In the genomic region with DNA sequence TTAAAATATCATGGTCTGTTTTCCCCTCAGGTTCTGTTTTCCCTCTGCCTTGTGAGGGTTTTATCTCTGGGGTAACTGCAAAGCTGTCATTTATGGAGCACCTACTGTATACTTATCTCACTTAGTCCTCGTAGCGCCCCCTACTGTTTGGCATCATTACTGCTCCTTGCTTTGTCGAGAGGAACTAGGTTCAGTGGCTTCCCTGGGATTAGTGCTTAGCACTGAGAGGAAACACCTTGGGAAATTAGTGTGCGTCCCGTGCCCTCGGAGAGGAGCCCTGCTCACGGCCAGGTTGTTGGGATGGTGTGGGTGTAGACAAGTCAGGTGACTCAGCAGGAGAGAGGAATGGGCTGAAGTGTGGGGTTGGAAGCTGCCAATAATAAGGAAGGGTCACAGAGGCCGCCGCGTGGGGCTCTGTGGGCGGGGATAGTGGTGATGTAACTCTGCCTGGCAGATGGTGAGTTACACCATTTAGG, we compare ENCODE assay signal across 9 mouse cellular contexts. TPM values are rescaled to one million over a fixed set of nuclear protein-coding genes. Genes with fewer than 3 reads are reported as not detected.
DNase-seq lines count a peak whose midpoint lies in the region; ATAC-seq and TF ChIP-seq lines count a peak whose summit lies in the region.
"Had no signal": no experiment of that assay in that cellular context is flagged by ENCODE, and none has a peak within 500 bp of the region (broad histone marks: within the 10 kb centered on the region; RNA-seq: fewer than 3 reads in every experiment).

No protein-coding gene starts in this region.

- peak; percentile 40 for DNase-seq in adrenal gland, adult 2 months
- DNase-seq in adrenal gland, postnatal 25 days, result no peak
- DNase-seq in thymus, adult 2 months, result peak; percentile 62
- DNase-seq in thymus, adult 18-20 months, result no peak
- DNase-seq in layer of hippocampus, adult 8-10 months (ENCODE audit: low spot score in 2 of 2), result no peak

- H3K9ac ChIP-seq in heart, embryonic 14.5 days (ENCODE audit: low read length), result peak overlapping the region; percentile 64; the same call in 1 of the 2 replicates
- H3K9ac ChIP-seq in liver, embryonic 12.5 days, result no peak overlapping the region
- H3K9ac ChIP-seq: limb, embryonic 15.5 days had no signal

- H3K4me1 ChIP-seq in thymus, adult 2 months (replicated peaks; ENCODE audit: control insufficient read depth, insufficient read depth, low read length), result peaks cover 30% of the 10 kb centered on the region
- H3K4me1 ChIP-seq in heart, embryonic 14.5 days (ENCODE audit: control insufficient read depth in 2 of 2, insufficient read depth in 2 of 2, low read length in 2 of 2), result peaks cover 52 to 78% of the 10 kb centered on the region in 2 experiments
- H3K4me1 ChIP-seq in liver, embryonic 12.5 days, result peaks cover 45% of the 10 kb centered on the region
- H3K4me1 ChIP-seq in olfactory bulb, adult 2 months (ENCODE audit: control insufficient read depth, insufficient read depth, low read length), result peaks cover 56% of the 10 kb centered on the region

- H3K4me2 ChIP-seq in heart, embryonic 14.5 days (ENCODE audit: low read length), result no peak overlapping the region
- H3K4me2 ChIP-seq in liver, embryonic 12.5 days, result no peak overlapping the region; the same call in 1 of the 2 replicates
- H3K4me2 ChIP-seq: limb, embryonic 15.5 days had no signal

- H3K4me3 ChIP-seq in thymus, adult 2 months (ENCODE audit: control insufficient read depth, insufficient read depth, low read length), result no peak overlapping the region
- no peak overlapping the region for H3K4me3 ChIP-seq in heart, embryonic 14.5 days (ENCODE audit: control insufficient read depth in 1 of 2, insufficient read depth in 1 of 2, low read depth in 1 of 2, low read length in 2 of 2)
- H3K4me3 ChIP-seq in liver, embryonic 12.5 days, result no peak overlapping the region
- H3K4me3 ChIP-seq in olfactory bulb, adult 2 months (ENCODE audit: insufficient read depth, low read depth, low read length), result no peak overlapping the region
- H3K4me3 ChIP-seq: limb, embryonic 15.5 days had no signal

- no peaks in the 10 kb centered on the region for H3K9me3 ChIP-seq in heart, embryonic 14.5 days (ENCODE audit: control insufficient read depth, low read length)
- H3K9me3 ChIP-seq in liver, embryonic 12.5 days (replicated peaks), result no peaks in the 10 kb centered on the region
- H3K9me3 ChIP-seq: limb, embryonic 15.5 days had no signal

- peak; percentile 42; the same call in 1 of the 2 replicates for TF ChIP-seq CTCF in thymus, adult 2 months (IDR thresholded peaks at IDR 0.05; ENCODE audit: borderline replicate concordance, control insufficient read depth, extremely low read depth, insufficient read depth, low read length, poor library complexity)
- peak; percentile 44; the same call in 1 of the 2 replicates for TF ChIP-seq CTCF in olfactory bulb, adult 2 months (IDR thresholded peaks at IDR 0.05; ENCODE audit: insufficient read depth, low read depth, low read length)

- ATAC-seq in heart, embryonic 14.5 days (ENCODE audit: insufficient number of reproducible peaks, insufficient read depth, low FRiP score, low read depth), result no peak
- ATAC-seq in liver, embryonic 12.5 days, result 0 out of 2 replicates have a peak, but pooled peaks have one; percentile 42

- H3K36me3 ChIP-seq in thymus, adult 2 months (ENCODE audit: control insufficient read depth, insufficient read depth, low read length), result no peaks in the 10 kb centered on the region
- H3K36me3 ChIP-seq in heart, embryonic 14.5 days (ENCODE audit: control insufficient read depth, insufficient read depth, low read length), result no peaks in the 10 kb centered on the region
- H3K36me3 ChIP-seq in liver, embryonic 12.5 days, result no peaks in the 10 kb centered on the region
- H3K36me3 ChIP-seq: limb, embryonic 15.5 days had no signal

- H3K27ac ChIP-seq in thymus, adult 2 months (ENCODE audit: control insufficient read depth, insufficient read depth, low read length), result peak overlapping the region; percentile 26; the same call in 1 of the 2 replicates
- peak overlapping the region in 1 of 2 experiments; percentile 83; a peak in 2 of 4 replicates for H3K27ac ChIP-seq in heart, embryonic 14.5 days (replicated peaks in 1 of 2; ENCODE audit: control insufficient read depth in 1 of 2, insufficient read depth in 1 of 2, low read depth in 2 of 2, low read length in 2 of 2)
- no peak overlapping the region for H3K27ac ChIP-seq in liver, embryonic 12.5 days
- no peak overlapping the region for H3K27ac ChIP-seq in olfactory bulb, adult 2 months (ENCODE audit: insufficient read depth, low read depth, low read length)

- 31% methylated on average over 11 of the region's 11 CpGs for WGBS in thymus, adult 2 months
- 24% methylated on average over 11 of the region's 11 CpGs for WGBS in heart, embryonic 14.5 days
- WGBS in liver, embryonic 12.5 days (ENCODE audit: insufficient replicate concordance), result 12% methylated on average over 11 of the region's 11 CpGs
- WGBS in olfactory bulb, adult 2 months, result 24% methylated on average over 11 of the region's 11 CpGs

- H3K27me3 ChIP-seq in thymus, adult 2 months (ENCODE audit: control insufficient read depth, insufficient read depth, low read length), result no peaks in the 10 kb centered on the region
- no peaks in the 10 kb centered on the region for H3K27me3 ChIP-seq in heart, embryonic 14.5 days (ENCODE audit: control insufficient read depth, insufficient read depth, low read length)
- no peaks in the 10 kb centered on the region for H3K27me3 ChIP-seq in liver, embryonic 12.5 days (replicated peaks)
- H3K27me3 ChIP-seq: limb, embryonic 15.5 days had no signal

- no peak for TF ChIP-seq POLR2A in thymus, adult 2 months (IDR thresholded peaks at IDR 0.05; ENCODE audit: control insufficient read depth, extremely low read depth, insufficient read depth, low read length, poor library complexity)
- no peak for TF ChIP-seq POLR2A in olfactory bulb, adult 2 months (IDR thresholded peaks at IDR 0.05; ENCODE audit: insufficient read depth, low read depth, low read length)

RNA-seq across cellular contexts. Expression of a gene that starts 54.9 kb away (rescaled TPM):
- 10 to 100 TPM; 67.8 to 83.7 TPM for total RNA-seq in adrenal gland, adult 2 months (2021)
- 52.2 and 52.3 TPM in 2 replicates for polyA plus RNA-seq in adrenal gland, adult 2 months (2012; rRNA removed)
- total RNA-seq in adrenal gland, postnatal 25 days (2021), result 70.3 and 73.5 TPM in 2 replicates
- 96.5 and 103 TPM in 2 replicates for polyA plus RNA-seq in thymus, adult 2 months (2012; rRNA removed)
- polyA plus RNA-seq in heart, embryonic 14.5 days (2014; fragmentation: Nextera tagmentation; extraction: Ambion mirVana), result 41.3 and 42.1 TPM in 2 replicates
- 10.3 and 11.0 TPM in 2 replicates for polyA plus RNA-seq in liver, embryonic 12.5 days (2016; fragmentation: Nextera tagmentation; extraction: Ambion mirVana)
- polyA plus RNA-seq in olfactory bulb, adult 2 months (2012; ENCODE audit: insufficient read depth, insufficient read length, low replicate concordance, missing spikeins), result not detected in 2 replicates
- 100 to 1,000 TPM; 201 to 260 (median 228) TPM for total RNA-seq in layer of hippocampus, adult 8-10 months (2022)

Comparison
In these comparisons a context has a peak if more than half of its experiments do, and no peak if none do; other contexts are left out.
1. DNase-seq: peak in adrenal gland, adult 2 months (single experiment) and thymus, adult 2 months (single experiment); none in adrenal gland, postnatal 25 days (single experiment), thymus, adult 18-20 months (0 of 2) and layer of hippocampus, adult 8-10 months (0 of 2).